Mouse (Mus musculus) spleen, postnatal 4 days (tissue): ENCODE results near the gene Kdelr3.
A peak's percentile ranks its signal among the peaks of the same experiment; 100 is the strongest.

Experiments
- DNase-seq, 2 experiments: peaks; one replicate each; pipeline ENCODE4 v3.0.0; 2022; ENCODE audit warnings: low spot score in 2 of 2

The Kdelr3 gene

DNA sequence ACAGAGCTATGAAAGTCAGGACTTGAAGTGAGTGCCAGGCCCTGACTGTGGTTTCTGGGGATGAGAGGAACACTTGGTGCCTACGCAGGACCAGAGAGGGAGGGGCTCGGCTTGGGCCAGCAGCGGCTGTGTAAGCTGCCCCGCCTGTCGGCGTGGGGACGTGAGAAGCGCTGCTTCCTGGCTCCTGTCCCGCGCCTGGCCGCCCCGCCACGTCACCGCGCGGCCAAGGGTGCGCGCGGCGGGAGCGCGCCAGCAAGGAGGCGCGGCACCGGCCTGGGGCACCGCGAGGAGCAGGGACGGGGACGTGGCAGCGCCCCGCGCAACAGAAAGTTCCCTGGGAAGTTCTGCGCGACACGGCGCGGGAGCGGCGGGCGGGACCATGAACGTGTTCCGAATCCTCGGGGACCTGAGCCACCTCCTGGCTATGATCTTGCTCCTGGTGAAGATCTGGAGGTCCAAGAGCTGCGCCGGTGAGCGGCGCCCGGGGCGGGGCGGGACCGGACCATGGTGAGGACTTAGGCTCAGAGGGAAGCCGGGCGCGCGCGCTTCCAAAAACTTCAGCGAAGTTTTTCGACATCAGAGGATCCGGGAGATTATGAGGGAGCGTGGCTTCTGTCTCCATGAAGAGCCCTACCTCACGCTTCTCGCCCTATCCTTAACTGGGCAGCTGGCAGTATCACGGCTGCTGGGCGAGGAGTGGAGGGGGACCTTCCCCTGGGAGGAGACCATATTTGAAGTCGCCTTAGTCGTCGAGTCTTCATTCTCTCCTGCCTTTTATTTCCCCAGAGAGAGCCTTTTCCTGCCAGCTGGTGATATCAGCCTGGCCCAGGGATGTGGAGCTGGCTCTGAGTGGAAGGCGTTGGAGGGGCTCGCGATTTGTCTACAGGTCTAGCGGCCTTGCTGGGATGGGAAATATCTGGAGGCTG lies at the start of gene Kdelr3:
TSS of gene Kdelr3 (plus strand) at position 241 of the 926 bp plus-strand sequence.
- no peak for DNase-seq

DNA sequence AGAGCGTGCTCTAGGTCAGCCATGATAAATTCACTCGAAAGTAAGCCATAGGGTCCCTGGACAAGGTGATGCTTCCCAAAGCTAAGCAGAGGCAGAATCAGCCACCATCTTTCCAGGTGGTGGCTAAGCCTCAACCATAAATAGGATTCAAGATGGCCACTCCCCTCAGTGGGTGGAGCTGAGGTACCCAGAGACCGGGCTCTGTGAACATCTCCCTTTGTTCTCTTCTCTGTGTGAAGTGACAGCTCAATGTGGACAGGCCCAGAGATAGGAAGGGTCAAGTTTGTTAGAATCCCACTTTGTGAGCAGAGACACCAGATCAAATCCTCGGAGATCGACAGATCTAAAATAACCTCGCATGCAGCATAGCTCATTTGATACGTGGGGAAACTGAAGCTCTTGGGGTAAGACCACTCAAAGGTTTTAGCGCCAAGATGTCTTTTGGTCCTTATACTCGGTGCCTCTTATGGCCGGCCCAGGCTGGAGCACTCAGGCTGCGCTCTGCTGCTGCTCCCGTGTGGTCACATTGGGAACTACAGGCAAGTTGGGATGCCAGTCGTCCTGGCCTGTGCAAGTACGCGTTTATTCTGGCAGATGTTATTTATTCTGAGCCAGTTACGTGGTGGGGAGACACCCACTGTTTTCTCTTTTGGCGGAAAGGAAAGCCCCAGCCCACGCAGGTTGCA lies 49.5 kb upstream of the Kdelr3 start:
- DNase-seq, result peak; percentile 76 to 92

DNA sequence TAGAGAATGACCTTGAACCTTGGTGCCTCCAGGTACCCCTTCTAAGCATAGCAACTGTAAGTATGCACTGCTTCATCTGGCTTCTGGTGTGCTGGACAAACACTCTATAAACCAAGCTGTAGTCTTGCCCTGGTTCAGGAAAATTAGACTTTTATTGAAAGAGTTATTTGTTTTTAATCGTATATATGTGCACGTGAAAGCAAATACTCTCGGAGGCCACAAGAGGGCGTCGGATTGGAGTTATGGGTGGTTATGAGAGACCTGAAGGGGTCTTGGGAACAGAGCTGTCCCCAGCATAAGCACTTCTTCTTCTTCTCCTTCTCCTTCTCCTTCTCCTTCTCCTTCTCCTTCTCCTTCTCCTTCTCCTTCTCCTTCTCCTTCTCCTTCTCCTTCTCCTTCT lies 46.6 kb upstream of the Kdelr3 start:
- DNase-seq, result no peak

- no peak for DNase-seq
Measured at GRCm38 (mm10) chr15:79470583-79470982, 45.6 kb upstream of the Kdelr3 start.

- DNase-seq, result no peak
Measured at GRCm38 (mm10) chr15:79471095-79471494, 45.1 kb upstream of the Kdelr3 start.

GRCm38 (mm10) chr15:79473042-79473441 lies 43.2 kb upstream of the Kdelr3 start:
- no peak for DNase-seq

DNA sequence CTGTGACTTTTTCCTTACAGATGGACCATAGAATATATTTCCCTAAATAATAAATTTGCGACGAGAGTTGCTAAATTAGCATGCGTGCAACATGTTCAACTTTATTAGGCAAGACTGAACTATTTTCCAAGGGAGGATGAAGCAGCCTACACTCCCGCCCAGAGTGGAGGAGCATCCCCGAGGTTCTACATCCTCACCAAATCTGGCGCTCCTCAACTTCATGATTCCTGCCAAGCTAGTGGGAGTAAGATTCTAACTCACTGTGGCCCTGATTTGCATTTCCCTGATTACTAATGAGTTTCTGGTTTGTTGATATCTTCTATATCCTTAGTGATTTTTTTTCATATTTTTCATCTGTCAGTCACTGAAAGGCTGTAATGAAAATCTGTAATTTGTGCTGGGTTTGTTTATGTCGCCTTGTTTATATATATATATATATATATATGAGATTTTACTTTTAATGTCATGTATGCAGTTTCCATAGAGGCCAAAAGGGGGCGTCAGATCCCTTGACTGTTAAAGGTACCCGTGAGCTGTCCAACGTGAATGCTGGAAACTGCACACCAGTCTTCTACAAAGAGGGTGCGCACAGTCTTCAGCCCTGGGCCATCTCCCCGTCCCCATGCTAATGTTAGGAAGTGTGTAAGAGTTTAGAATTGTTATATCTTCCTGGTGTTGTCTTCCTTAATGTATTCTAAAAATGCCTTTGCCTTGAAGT lies 42.4 kb upstream of the Kdelr3 start:
- DNase-seq, result no peak

DNA sequence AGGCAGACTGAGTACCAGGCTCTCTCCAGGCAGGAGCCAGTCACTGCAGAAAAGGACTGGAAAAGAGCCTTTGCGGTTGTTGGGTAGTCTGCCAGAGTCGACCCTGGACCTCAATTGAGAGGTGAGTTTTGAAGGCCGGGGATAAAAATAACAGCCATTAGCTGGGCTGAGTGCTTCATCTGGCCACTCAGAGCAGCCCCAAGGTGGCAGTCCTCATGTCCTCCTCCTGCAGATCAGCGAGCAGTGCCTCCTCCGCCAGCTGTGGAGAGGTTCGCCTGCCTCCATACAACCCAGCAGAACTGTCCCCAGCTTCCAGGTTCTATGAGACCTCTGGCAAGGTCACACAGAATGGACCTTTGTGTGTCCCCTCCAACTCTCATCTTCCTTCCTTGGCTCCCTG lies 39.0 kb upstream of the Kdelr3 start:
- DNase-seq, result no peak

DNA sequence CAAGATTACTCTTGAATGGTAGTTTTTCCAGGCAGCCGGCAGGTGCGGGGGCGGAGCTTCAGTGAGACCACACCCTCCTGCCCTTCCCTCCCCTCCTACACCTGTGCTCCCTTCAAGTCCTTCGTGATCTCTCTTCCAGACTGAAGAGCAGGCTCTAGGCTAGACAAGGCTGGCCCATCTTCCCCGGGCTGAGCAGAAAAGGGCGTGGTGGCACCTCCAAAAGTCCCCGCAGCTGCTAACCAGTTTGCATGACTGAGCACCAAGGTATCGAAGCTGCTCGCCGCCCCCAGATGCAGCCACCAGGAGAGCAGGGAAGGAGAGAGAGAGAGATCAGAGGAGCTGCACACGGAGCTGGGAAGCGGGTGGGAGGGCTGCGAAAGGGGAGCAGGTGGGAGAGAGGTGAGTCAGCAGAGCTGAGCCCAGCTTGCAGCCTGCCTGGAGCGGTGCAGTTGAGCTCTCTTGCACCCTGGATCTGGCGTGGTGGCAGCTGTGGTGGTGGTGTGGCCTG lies 35.0 kb upstream of the Kdelr3 start:
- DNase-seq, result no peak

DNA sequence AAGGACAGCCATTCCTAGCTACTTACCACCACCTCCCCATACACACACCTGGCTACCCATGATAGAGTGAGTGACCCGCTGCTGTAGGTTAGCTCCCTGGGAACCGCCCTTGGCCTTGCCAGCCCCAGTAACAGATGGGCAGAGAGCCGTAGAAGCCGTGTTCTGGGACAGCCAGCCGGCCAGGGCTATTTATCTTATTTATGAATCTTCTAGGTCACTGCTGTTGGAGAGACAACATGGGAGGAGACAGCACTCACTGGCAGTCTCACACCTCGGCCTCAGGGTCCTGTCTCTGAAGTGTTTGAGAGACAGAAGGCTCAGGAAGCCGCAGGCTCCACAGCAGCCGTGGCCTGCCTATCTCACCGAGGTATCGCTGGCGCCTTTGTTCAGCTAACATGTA lies 26.7 kb upstream of the Kdelr3 start:
- no peak for DNase-seq

GRCm38 (mm10) chr15:79493527-79493926 lies 22.7 kb upstream of the Kdelr3 start:
- DNase-seq, result no peak

DNA sequence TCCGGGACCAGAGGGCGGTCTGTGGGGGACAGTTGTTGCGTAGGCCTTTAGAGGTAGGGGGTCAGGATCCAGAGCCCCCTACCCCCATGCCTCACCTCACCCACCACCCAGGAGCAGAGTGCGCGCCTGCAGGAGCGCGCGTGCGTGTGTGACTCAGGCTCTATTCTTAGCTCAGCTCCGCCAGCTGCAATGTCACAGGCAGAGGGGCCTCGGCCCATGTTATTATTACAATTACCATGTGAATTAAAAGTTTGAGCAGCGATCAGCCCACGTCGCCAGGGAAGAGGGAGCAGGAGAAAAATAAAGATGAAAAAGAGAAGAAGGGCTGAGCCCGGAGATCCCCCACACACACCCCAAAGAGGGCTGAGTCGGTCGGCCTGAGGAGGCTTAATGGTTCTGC lies 16.1 kb upstream of the Kdelr3 start:
- DNase-seq, result no peak

DNA sequence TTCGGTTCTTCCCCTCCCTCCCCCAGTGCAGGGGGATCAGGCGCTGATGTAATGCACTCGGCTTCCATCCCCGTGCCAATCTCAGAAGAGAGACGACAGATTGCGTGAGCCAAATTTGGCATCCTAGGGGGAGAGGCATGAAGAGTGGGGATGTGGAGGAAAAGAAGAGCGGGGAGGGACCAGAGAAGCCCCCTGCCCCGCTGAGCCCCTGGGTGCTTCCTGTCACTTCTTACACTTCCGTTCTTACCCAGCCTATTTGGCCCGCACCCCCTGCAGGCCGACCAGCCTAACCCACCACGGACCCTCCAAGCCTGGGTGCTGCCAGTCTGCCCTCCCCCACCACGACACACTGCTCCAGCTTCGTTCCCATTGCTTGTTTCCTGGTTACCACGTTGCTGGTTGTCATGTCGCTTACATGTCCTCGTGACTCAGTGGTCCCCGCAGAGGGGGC lies 13.3 kb upstream of the Kdelr3 start:
- DNase-seq, result no peak

- no peak for DNase-seq
Measured at GRCm38 (mm10) chr15:79503438-79503837, 12.8 kb upstream of the Kdelr3 start.

DNA sequence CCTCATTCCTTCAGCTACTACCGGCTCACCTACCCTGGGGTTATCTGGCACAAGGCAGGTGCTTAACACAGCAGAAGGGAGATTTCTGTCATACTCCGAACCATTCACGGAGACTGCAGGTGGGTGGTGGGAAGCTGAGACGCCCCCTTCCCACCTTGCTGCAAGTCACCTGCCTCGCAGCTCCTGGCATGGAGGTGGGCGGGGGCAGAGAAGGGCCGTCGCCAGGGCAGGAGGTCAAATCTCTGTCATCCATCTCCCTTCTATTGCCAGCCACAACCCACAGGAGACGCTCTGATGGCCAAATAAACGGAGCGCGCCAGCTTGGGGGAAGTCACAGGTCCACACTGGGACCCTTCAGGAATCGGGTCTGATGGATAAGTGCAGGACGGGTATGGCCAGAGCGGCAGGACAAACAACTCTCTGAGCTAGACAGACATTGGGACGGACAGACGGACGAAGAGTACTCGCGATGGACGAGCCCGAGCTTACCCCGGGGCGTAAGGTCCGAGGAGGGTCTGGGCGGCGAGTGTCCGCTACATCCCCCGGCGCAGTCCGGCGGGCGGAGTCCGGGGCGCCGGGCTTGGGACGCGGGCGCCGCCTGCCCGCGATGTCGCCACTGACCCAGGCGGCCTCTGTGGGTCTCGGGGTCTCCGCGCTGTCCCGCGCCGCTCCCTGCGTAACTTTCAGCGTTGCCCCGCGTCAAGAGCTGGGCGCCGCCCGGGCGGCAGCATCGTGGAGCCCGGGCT lies 11.3 kb upstream of the Kdelr3 start, which contains the start of gene Kcnj4:
TSS of gene Kcnj4 (minus strand) at position 535 of the 746 bp plus-strand sequence.
- DNase-seq, result no peak

DNA sequence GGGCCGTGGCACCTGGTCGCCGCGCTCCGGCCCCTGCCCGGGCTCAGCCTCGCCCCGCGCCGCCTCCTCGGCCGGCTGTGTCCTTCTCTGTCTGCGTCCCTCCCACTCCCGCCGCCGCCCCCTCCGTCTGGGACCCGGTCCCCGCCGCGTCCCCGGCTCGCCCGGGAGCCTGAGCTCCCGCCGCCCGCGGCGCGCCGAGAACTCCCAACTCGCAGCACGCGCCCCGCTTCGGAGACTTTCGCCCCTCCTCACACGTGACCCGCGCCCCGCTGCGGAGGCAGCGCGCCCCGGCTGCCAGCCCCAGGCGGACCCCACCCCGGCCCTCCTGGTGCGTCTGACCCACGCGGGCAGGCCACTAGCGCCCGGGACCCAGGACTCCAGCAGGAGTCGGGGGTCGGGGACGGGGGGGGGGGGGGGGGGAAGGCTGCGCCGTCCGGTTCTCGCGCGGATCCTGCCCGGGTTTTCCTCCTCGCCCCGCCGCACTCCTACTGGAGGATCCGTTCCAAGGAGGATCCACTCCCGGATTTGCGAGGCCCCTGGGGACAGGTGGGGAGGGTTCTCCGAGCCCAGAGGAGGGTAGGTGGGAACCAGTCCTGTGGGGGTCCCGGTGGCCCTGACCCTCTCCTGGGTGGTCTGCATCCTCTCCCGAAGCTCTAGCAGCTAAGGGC lies 10.5 kb upstream of the Kdelr3 start:
- no peak for DNase-seq

- no peak for DNase-seq
Measured at GRCm38 (mm10) chr15:79506460-79506859, 9.8 kb upstream of the Kdelr3 start.

GRCm38 (mm10) chr15:79507055-79507828 lies 9.0 kb upstream of the Kdelr3 start:
- DNase-seq, result no peak

DNA sequence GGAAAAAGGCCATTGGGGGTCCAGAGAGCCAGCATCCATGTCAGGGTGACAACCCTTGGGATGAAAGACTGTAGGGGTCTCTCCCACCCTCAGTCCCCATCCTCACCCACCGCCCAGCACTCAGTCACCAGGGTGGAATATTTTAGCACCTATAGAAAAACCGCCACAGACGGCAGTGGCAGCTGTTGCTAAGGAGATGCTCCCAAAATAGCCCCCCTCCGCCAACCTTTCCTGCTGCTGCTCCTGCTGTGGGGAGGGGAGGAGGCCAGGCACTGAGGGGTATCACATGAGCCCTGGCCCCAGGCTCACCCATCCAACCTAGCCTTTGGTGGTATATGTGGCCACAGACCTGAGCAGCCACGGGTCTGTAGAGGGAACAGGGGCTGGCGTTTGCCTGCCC lies 6.2 kb upstream of the Kdelr3 start:
- no peak for DNase-seq

DNA sequence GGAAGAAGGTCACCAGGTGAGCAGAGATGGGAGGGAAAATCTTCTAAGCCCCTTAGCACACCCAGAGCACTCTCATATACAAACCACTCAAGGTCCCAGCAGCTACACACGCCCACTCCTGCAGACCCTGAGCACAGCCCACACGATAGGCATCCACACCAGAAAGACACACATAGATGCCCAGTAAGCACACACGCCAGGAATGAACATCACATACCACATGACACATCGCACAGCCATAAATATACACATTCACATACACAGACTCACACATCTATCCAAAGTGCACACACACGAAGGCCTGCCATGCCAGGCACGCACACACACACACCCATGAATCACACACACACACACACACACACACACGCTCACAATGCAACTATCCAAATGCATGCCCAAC lies 5.8 kb upstream of the Kdelr3 start:
- DNase-seq, result no peak
